Comparison of ENCODE assay signal across 1 mouse cellular context in the genomic region with DNA sequence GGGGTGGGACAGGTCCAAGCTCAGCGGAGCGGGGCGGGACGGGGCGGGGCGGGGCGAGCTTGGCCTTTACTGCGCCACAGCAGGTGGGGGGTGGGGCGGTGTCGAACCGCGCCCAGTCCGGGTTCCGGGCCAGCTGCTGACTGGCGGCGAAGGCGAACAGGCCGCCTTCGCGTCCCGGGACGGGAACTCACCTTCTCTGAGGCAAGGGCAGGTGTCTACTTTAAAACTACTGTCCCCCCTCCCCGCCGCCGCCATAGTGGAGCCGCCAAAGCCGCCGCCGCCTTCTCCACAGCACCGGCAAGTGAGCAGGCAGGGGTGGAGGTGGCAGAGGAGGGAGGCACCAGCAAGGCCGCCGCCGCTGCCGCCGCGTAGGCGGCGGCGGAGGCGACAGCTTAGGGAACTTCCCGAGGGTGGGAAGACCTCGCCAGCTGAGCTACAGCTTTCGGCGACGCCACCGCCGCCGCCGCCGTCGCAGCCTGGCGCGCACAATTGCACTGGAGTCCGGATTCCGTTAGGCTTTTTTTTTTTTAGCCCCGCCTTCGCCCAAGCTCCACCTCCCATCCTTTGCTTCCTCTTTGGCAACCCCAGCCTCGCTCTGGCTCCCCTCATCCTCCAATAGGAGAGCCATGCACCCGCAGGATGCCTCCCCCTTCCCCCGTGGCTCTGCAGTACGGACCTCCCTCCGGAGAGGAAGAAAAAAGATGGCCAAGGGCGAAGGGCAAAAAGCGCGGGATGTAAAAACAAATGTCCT.
TF ChIP-seq lines count a peak whose summit lies in the region.

Zmat1 (minus strand) TSS at position 490 of the 751 bp plus-strand sequence.

TF ChIP-seq in myocyte, 11 proteins besides CTCF, POLR2A, EP300 and RAD21 (continued from another document):
- TF ChIP-seq POLR2AphosphoS2 (IDR thresholded peaks at IDR 0.05; ENCODE audit: insufficient read length, low read depth) (no peak), USF1 (IDR thresholded peaks at IDR 0.05; ENCODE audit: low read depth) (no peak), TCF3 (IDR thresholded peaks at IDR 0.05; ENCODE audit: insufficient read length, low read depth) (no peak)
